Mouse (Mus musculus): ENCODE data around the gene Timm22.

- TF ChIP-seq CTCF (IDR thresholded peaks at IDR 0.05; ENCODE audit: borderline replicate concordance, control insufficient read depth, extremely low read depth, insufficient read depth, low read length, poor library complexity): no peak
- TF ChIP-seq POLR2A (IDR thresholded peaks at IDR 0.05; ENCODE audit: control insufficient read depth, extremely low read depth, insufficient read depth, low read length, poor library complexity): no peak
Observed at GRCm38 (mm10) chr11:76384307-76384706, 22.4 kb upstream of the Timm22 start.

All from thymus, adult 2 months (tissue).